Mouse (Mus musculus) lung, adult 2 months (tissue): ENCODE results near the gene Cox7a1. TPM values are rescaled to one million over a fixed set of nuclear protein-coding genes. Genes with fewer than 3 reads are reported as not detected.

Experiments used
- DNase-seq: peaks from one replicate; pipeline ENCODE4 v3.0.0; 2022
- H3K4me1 ChIP-seq: fragments of 200-500 bp; 2 replicates; pipeline ENCODE4 v1.6.1; 2011; ENCODE audit warnings: low read length; ENCODE audit not compliant: control insufficient read depth, insufficient read depth
- H3K4me3 ChIP-seq: fragments of 200-500 bp; replicated peaks from 2 replicates; pipeline ENCODE3; 2011; ENCODE audit warnings: low read depth, mild to moderate bottlenecking, control low read depth, low read length; ENCODE audit errors: extremely low read depth
- CTCF ChIP-seq: fragments of 200-500 bp; IDR thresholded peaks from 2 replicates; pipeline ENCODE4 v1.5.1; 2011; ENCODE audit warnings: mild to moderate bottlenecking, low read length, control low read depth; ENCODE audit not compliant: insufficient read depth
- POLR2A ChIP-seq: fragments of 200-500 bp; IDR thresholded peaks from 2 replicates; pipeline ENCODE4 v1.6.1; 2011; ENCODE audit warnings: low read depth, mild to moderate bottlenecking, control low read depth, low read length, borderline replicate concordance; ENCODE audit errors: extremely low read depth
- WGBS: fragments of 180-500 bp; shearing (Covaris S2); methylation state at CpG from one replicate; pipeline ENCODE4 v1.1.7; 2018; 5-methylcytosine and 5-hydroxymethylcytosine counted together
- polyA plus RNA-seq: library from polyadenylated mRNA; depleted of rRNA; stranded (reverse); fragments of >200 nt; gene quantifications from 2 replicates; pipeline ENCODE4 v1.2.3, GENCODE M21; 2012; rRNA removed

The Cox7a1 gene
- polyA plus RNA-seq: 14.1 and 42.3 TPM in 2 replicates

DNA sequence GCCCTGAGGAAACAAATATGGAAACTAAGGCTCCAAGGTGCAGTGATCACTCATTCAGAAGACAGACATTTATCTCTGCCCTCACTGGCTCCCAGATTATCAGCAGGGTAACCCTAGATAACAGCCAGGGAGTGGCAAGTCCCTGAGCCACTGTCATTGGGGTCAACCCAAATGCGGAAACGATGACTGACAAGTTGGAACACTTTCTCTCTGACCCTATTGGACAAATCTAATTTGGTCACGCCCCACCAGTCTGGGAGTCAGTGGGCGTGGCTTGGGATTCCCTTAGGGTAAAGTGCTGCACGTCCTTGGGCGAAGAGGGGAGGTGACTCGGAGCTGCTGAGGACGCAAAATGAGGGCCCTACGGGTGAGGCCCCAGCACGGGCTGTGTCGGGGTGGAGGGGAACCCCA lies at the start of gene Cox7a1:
TSS of gene Cox7a1 (plus strand) at position 266 of the 411 bp plus-strand sequence.
- DNase-seq: peak; percentile 88
- TF ChIP-seq CTCF (no peak), POLR2A (peak; percentile 41; the same call in 1 of the 2 replicates)
- Histone ChIP-seq H3K4me3 (peak within 1 kb of the TSS; percentile 5), H3K4me1 (0 out of 2 replicates have a peak, but pooled peaks cover 2% of the 10 kb centered on the region)
- WGBS: 1% methylated on average over 11 of the region's 11 CpGs

DNA sequence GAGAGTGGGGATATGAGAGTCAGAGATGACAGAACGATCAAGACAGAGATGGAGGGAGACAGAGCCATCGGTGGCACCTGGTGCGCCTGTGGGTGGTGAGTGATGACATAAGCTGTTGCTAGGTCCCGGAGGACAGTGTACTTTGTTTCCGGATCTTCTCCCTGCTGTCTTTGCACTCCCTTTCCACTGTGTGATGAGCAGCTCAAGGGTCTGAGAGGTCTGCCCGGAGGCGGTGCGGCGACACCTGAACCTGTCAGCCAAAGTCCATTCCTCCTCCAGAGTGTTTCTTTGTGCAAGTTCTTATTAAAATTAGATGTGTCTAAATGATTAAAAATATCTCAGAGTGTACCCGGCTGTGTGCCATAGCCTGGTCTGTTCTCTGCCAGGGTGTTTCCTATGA lies 47.1 kb upstream of the Cox7a1 start:
- Histone ChIP-seq H3K4me3 (no peak overlapping the region), H3K4me1 (no peaks in the 10 kb centered on the region)
- 86% methylated on average over 10 of the region's 10 CpGs for WGBS
- TF ChIP-seq POLR2A (no peak), CTCF (no peak)
- no peak for DNase-seq

DNA sequence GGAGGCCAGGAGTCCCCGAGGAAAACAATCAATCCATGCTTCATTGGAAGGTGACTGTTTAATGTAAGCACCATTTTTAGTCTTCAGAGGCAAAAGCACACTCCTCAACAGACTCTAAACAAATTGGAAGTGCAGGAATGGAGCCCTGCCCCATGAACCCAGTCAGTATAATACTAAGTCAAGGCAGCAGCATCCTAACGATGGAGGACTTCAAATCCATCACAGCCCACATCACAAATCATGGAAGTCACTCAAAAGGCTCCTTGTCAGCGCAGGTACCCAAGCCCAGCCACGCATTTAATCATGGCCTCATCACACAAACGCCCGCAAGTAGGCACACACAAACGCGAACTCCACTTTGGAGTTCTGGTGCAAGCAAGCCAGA lies 40.8 kb upstream of the Cox7a1 start:
- H3K4me1 ChIP-seq: 0 out of 2 replicates have a peak, but pooled peaks cover 2% of the 10 kb centered on the region
- DNase-seq: no peak
- 11% methylated on average over 8 of the region's 8 CpGs for WGBS
- TF ChIP-seq POLR2A (no peak), CTCF (no peak)
- peak overlapping the region; percentile 56 for H3K4me3 ChIP-seq

DNA sequence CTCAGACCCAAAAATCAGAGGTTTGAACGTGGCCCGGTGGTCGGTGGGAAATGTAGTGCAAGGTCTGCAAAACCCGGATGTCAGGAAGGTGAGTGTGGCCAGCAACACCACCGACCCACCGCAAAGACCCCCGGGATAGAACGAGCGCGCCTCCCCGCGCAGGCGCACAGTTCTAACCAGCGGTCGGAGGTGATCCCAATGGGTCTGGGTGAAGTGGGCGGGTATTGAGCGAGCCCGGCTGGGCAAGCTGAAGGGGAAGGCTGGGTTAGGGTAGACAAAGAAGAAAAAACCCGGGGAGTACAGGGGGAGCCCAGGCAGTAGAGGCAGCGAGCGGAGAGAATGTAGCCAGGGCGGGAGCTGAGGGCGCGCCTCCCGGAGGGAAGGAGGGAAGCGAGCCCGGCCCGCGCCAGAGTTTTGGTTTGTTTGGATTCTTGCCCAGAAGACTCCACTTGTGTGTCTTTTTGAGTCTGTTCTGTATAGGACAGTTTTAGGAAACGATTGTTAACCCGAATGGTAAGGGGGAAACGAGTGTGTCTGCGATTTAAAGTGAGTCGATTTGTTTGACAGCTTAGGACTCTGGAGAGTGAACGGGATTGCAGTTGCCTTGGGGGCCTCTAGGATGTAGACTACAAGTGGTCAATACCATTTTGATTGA lies 40.3 kb upstream of the Cox7a1 start:
- peak overlapping the region; percentile 56 for H3K4me3 ChIP-seq
- WGBS: 3% methylated on average over 35 of the region's 35 CpGs
- 0 out of 2 replicates have a peak, but pooled peaks cover 2% of the 10 kb centered on the region for H3K4me1 ChIP-seq
- TF ChIP-seq POLR2A: no peak
- no peak for TF ChIP-seq CTCF
- peak; percentile 9 for DNase-seq

DNA sequence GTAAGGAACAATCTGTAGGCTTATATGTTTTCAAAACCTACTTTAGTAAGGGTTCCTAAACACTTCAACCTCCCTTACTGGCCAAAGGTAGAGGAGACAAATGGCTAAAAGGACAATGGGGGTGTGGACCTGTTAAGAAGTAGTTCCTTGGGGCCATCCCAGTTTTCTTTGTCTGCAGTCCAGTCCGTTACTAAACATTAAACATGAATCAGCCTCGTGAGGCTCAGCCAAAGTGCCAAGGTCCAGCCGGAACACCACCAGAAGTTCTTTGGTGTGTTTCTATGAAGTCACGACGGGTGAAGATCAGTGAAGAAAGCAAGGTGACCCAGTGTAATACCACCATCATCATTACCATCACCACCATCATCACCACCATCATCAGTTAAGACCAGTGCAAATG lies 36.9 kb upstream of the Cox7a1 start:
- no peak for DNase-seq
- WGBS: 95% methylated on average over 5 of the region's 5 CpGs
- H3K4me3 ChIP-seq: no peak overlapping the region
- TF ChIP-seq CTCF: no peak
- no peak for TF ChIP-seq POLR2A
- 0 out of 2 replicates have a peak, but pooled peaks cover 2% of the 10 kb centered on the region for H3K4me1 ChIP-seq

DNA sequence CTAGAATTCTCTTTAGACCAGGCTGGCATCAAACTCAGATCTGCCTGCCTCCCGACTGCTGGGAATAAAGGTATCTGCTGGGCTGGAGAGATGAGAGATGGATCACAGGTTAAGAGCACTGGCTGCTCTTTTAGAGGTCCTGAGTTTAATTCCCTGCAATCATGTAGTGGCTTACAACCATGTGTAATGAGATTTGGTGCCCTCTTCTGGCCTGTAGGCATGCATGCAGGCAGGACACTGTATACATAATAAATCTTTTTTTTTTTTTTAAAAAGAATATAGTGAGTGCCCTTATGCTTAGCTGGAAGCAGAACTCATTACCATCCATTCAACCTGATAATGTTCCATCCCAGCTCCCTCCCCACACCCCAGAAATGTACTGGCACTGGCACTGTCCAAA lies 29.9 kb upstream of the Cox7a1 start:
- Histone ChIP-seq H3K4me3 (no peak overlapping the region), H3K4me1 (no peaks in the 10 kb centered on the region)
- TF ChIP-seq POLR2A: no peak
- no peak for TF ChIP-seq CTCF
- no peak for DNase-seq
- 90% methylated on average over 1 of the region's 1 CpGs for WGBS

DNA sequence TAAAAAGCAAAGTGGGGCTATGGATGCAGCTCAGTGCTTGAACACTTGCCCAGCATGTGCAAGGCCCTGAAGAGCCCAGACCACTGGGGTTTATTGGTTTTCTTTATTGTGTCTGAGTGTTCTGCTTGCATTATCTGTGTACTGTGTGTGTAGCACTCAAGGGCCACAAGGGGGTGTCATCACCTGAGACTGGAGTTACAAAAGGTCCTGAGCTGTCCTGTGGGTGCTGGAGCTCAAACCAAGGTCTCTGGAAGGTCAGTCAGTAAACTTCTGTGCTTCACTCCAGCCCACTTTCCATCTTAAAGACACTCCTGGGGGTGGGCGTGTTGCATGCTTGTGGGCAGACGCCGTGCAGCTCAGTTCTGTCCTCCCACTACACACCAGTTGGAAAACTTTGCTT lies 28.4 kb upstream of the Cox7a1 start:
- Histone ChIP-seq H3K4me1 (no peaks in the 10 kb centered on the region), H3K4me3 (no peak overlapping the region)
- DNase-seq: no peak
- TF ChIP-seq CTCF (no peak), POLR2A (no peak)
- 97% methylated on average over 3 of the region's 3 CpGs for WGBS

DNA sequence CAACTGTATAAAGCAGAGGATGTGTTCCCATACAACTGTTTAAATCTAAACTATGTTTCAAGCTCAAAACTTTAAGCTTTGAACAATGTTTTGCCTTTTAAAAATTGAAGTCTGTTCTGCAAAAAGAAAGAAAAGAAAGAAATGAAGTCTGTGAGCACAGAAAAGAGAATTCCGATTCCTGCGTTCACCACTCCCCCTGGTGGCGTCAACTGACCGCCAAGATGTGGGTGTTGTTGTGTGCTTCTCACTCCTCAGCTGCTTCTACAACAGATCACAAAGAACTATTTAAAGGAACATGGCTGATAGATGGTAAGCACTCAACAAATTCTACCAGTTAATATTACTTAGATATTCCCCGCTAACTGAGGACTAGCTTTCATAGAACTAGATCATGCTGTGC lies 20.8 kb upstream of the Cox7a1 start:
- H3K4me3 ChIP-seq: no peak overlapping the region
- H3K4me1 ChIP-seq: no peaks in the 10 kb centered on the region
- WGBS: over 99% methylated on average over 5 of the region's 5 CpGs
- DNase-seq: no peak
- TF ChIP-seq POLR2A (no peak), CTCF (no peak)

DNA sequence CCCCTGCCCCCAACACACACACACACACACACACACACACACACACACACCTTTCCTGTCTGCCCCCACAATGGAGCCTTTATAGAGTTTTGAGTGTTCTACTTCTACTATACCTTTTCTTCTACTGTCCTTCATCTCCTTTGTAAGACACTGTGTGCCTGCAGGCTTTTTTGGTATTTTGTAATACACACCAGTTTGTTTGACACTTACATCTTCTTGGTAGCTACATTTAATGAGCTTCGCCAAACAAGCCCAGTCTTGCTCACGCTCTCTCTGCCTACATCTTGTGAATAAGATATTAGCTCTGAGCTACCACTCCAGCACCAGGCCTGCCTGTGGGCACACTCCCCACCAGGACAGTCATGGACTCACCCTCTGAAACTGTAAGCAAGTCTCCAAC lies 19.2 kb upstream of the Cox7a1 start:
- DNase-seq: no peak
- 96% methylated on average over 2 of the region's 2 CpGs for WGBS
- TF ChIP-seq CTCF (no peak), POLR2A (no peak)
- Histone ChIP-seq H3K4me1 (no peaks in the 10 kb centered on the region), H3K4me3 (no peak overlapping the region)

DNA sequence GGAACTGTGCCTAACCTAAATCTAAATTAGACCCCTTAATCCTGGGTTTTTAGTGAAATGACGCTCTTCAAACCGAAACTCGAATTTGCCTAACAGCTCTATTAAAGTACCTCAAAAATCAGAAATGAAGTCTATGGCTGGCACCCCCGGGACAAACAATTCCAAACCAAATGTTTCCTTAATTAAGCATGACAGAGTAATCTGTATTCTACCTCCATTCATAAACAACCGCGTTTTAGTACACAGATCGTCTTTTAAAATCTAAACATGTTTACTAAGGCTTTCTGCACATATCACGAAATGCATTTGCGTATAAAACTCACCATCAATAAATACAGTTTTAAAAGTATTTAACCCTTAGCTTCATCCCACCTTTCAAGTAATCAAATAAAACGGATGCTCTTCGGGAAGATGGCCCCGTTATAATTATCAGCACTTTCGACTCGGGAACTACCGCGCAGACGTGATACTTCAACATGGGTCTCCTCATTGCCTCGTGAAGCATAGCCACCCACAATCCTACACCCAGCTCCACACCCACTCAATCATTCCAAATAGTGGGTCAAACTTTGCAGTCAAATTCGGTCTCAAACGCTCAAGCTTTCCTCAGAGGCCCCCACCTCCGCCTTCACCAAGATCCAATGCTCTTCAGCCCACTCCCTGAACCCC lies 14.9 kb upstream of the Cox7a1 start:
- DNase-seq: no peak
- Histone ChIP-seq H3K4me3 (peak overlapping the region; percentile 97), H3K4me1 (no peaks in the 10 kb centered on the region; the same call in 1 of the 2 replicates)
- WGBS: 2% methylated on average over 21 of the region's 21 CpGs
- TF ChIP-seq CTCF (no peak), POLR2A (no peak)
